Mouse (Mus musculus): Measurements from ENCODE around the gene Cdc27.

GRCm38 (mm10) chr11:104576772-104577612 lies 26.6 kb upstream of the Cdc27 start:
- TF ChIP-seq CTCF (IDR thresholded peaks at IDR 0.05), result no peak
- TF ChIP-seq POLR2A (IDR thresholded peaks at IDR 0.05; ENCODE audit: insufficient read depth, low read depth, low read length), result no peak
- no peak for TF ChIP-seq EP300 (IDR thresholded peaks at IDR 0.05; ENCODE audit: insufficient read depth, low read depth, low read length)
